Comparison of ENCODE assay signal across 9 mouse cellular contexts in genomic region chr12:105455063-105455559, GRCm38 (mm10). TPM values are rescaled to one million over a fixed set of nuclear protein-coding genes. Genes with fewer than 3 reads are reported as not detected.
DNase-seq lines count a peak whose midpoint lies in the region; ATAC-seq and TF ChIP-seq lines count a peak whose summit lies in the region.
"Had no signal": no experiment of that assay in that cellular context is flagged by ENCODE, and none has a peak within 500 bp of the region (broad histone marks: within the 10 kb centered on the region; RNA-seq: fewer than 3 reads in every experiment).

No protein-coding gene starts in this region.

- peaks cover 17% of the 10 kb centered on the region for H3K4me1 ChIP-seq in heart, embryonic 10.5 days
- peaks cover 46% of the 10 kb centered on the region for H3K4me1 ChIP-seq in hindbrain, embryonic 16.5 days (ENCODE audit: control insufficient read depth, insufficient read depth, low read depth, low read length)
- peaks cover 40% of the 10 kb centered on the region for H3K4me1 ChIP-seq in midbrain, embryonic 12.5 days

- TF ChIP-seq CTCF in brain, embryonic 14.5 days (IDR thresholded peaks at IDR 0.05; ENCODE audit: borderline replicate concordance, extremely low read depth, insufficient read depth, insufficient read length): no peak

- DNase-seq in heart, embryonic 10.5 days (ENCODE audit: low spot score): no peak
- no peak for DNase-seq in heart, postnatal 36 days
- DNase-seq in brain, embryonic 14.5 days (ENCODE audit: low read depth): peak; percentile 88
- no peak for DNase-seq in adrenal gland, postnatal 4 days (ENCODE audit: low spot score in 2 of 2)
- no peak for DNase-seq in spleen, postnatal 4 days (ENCODE audit: low spot score in 2 of 2)
- no peak for DNase-seq in adrenal gland, adult 18-20 months (ENCODE audit: low spot score in 2 of 2)

- peaks cover 18% of the 10 kb centered on the region; the same call in 1 of the 2 replicates for H3K27me3 ChIP-seq in heart, embryonic 10.5 days (ENCODE audit: insufficient read depth, poor library complexity, severe bottlenecking)
- no peaks in the 10 kb centered on the region for H3K27me3 ChIP-seq in hindbrain, embryonic 16.5 days (replicated peaks; ENCODE audit: control insufficient read depth, insufficient read depth, low read length)
- peaks cover 6% of the 10 kb centered on the region for H3K27me3 ChIP-seq in midbrain, embryonic 12.5 days

- H3K9ac ChIP-seq in hindbrain, embryonic 16.5 days (ENCODE audit: low read depth, low read length): peak overlapping the region; percentile 87
- peak overlapping the region; percentile 88 for H3K9ac ChIP-seq in midbrain, embryonic 12.5 days (replicated peaks)

- H3K4me2 ChIP-seq in hindbrain, embryonic 16.5 days (ENCODE audit: low read length): peak overlapping the region; percentile 67
- peak overlapping the region; percentile 87 for H3K4me2 ChIP-seq in midbrain, embryonic 12.5 days (replicated peaks)

- TF ChIP-seq POLR2A in brain, embryonic 14.5 days (IDR thresholded peaks at IDR 0.05; ENCODE audit: borderline replicate concordance, extremely low read depth, insufficient read depth, insufficient read length, poor library complexity, severe bottlenecking): no peak

- 15% methylated on average over 4 of the region's 4 CpGs for WGBS in heart, embryonic 10.5 days
- 0% methylated on average over 4 of the region's 4 CpGs for WGBS in hindbrain, embryonic 16.5 days
- WGBS in midbrain, embryonic 12.5 days: 10% methylated on average over 4 of the region's 4 CpGs

- intact Hi-C loops in heart, postnatal 36 days (cut with DNase I): no loop called here

- H3K27ac ChIP-seq in heart, embryonic 10.5 days: peak overlapping the region; percentile 82; the same call in 1 of the 2 replicates
- H3K27ac ChIP-seq in hindbrain, embryonic 16.5 days (ENCODE audit: low read depth, low read length): peak overlapping the region; percentile 84
- peak overlapping the region; percentile 69 for H3K27ac ChIP-seq in midbrain, embryonic 12.5 days (replicated peaks)

- ATAC-seq in hindbrain, embryonic 16.5 days: peak; percentile 48
- peak; percentile 13; the same call in 1 of the 2 replicates for ATAC-seq in midbrain, embryonic 12.5 days (ENCODE audit: low FRiP score, low read depth)

- peak overlapping the region; percentile 68 for H3K4me3 ChIP-seq in heart, embryonic 10.5 days
- H3K4me3 ChIP-seq in hindbrain, embryonic 16.5 days (ENCODE audit: low read length): peak overlapping the region; percentile 84
- peak overlapping the region; percentile 80 for H3K4me3 ChIP-seq in midbrain, embryonic 12.5 days

- H3K9me3 ChIP-seq in heart, embryonic 10.5 days: no peaks in the 10 kb centered on the region
- H3K9me3 ChIP-seq in hindbrain, embryonic 16.5 days (ENCODE audit: control insufficient read depth, low read length): no peaks in the 10 kb centered on the region
- no peaks in the 10 kb centered on the region for H3K9me3 ChIP-seq in midbrain, embryonic 12.5 days

- no peaks in the 10 kb centered on the region for H3K36me3 ChIP-seq in heart, embryonic 10.5 days
- no peaks in the 10 kb centered on the region for H3K36me3 ChIP-seq in hindbrain, embryonic 16.5 days (ENCODE audit: control insufficient read depth, insufficient read depth, low read length)
- no peaks in the 10 kb centered on the region for H3K36me3 ChIP-seq in midbrain, embryonic 12.5 days

RNA-seq across cellular contexts. Expression of gene D430019H16Rik, which starts 1.5 kb away (rescaled TPM):
- 0.36 and 1.1 TPM in 2 replicates for polyA plus RNA-seq in heart, embryonic 10.5 days (2016; fragmentation: Nextera tagmentation; extraction: Ambion mirVana)
- total RNA-seq in heart, postnatal 36 days (2021): under 1 TPM; 0.16 to 0.31 TPM
- 90.3 and 133 TPM in 2 replicates for polyA plus RNA-seq in brain, embryonic 14.5 days (2012; rRNA removed)
- polyA plus RNA-seq in hindbrain, embryonic 16.5 days (2015; fragmentation: Nextera tagmentation; extraction: Ambion mirVana): 10.8 and 12.3 TPM in 2 replicates
- polyA plus RNA-seq in midbrain, embryonic 12.5 days (2016; fragmentation: Nextera tagmentation; extraction: Ambion mirVana): 7.0 TPM in 2 replicates
- 10 to 100 TPM; 14.6 to 16.0 TPM for total RNA-seq in adrenal gland, postnatal 4 days (2021)
- 1 to 10 TPM; 3.8 to 4.4 TPM for total RNA-seq in adrenal gland, adult 18-20 months (2021)
- total RNA-seq: common myeloid progenitor, adult 5-6 weeks had no signal
